Mouse (Mus musculus) frontal cortex, adult (tissue): Measurements from ENCODE around the gene Mllt3.

ENCODE experiments used
- ATAC-seq: cut with Nextera tagmentation; 2 replicates; pipeline ENCODE4 v1.9.2; 2017; ENCODE audit warnings: mild to moderate bottlenecking, moderate library complexity, mixed read lengths; ENCODE audit not compliant: low TSS enrichment

Mllt3 gene

GRCm38 (mm10) chr4:87881583-87881982 lies 151.6 kb downstream of the Mllt3 start:
- no peak for ATAC-seq

GRCm38 (mm10) chr4:87880297-87880696 lies 152.9 kb downstream of the Mllt3 start:
- ATAC-seq, result no peak

GRCm38 (mm10) chr4:87878701-87879100 lies 154.5 kb downstream of the Mllt3 start:
- peak; percentile 69 for ATAC-seq

- no peak for ATAC-seq
Observed at GRCm38 (mm10) chr4:87870563-87870962, 162.6 kb downstream of the Mllt3 start.

GRCm38 (mm10) chr4:87866564-87866963 lies 166.6 kb downstream of the Mllt3 start:
- peak; percentile 76 for ATAC-seq

GRCm38 (mm10) chr4:87865848-87866247 lies 167.3 kb downstream of the Mllt3 start:
- peak; percentile 56 for ATAC-seq

GRCm38 (mm10) chr4:87865041-87865440 lies 168.1 kb downstream of the Mllt3 start:
- no peak for ATAC-seq

GRCm38 (mm10) chr4:87863212-87863611 lies 170.0 kb downstream of the Mllt3 start:
- ATAC-seq, result no peak

GRCm38 (mm10) chr4:87860723-87861122 lies 172.4 kb downstream of the Mllt3 start:
- no peak for ATAC-seq

- ATAC-seq, result no peak
Observed at GRCm38 (mm10) chr4:87859148-87859547, 174.0 kb downstream of the Mllt3 start.

GRCm38 (mm10) chr4:87857982-87858381 lies 175.2 kb downstream of the Mllt3 start:
- no peak for ATAC-seq

- ATAC-seq, result no peak
Observed at GRCm38 (mm10) chr4:87852461-87852860, 180.7 kb downstream of the Mllt3 start.

GRCm38 (mm10) chr4:87850051-87850450 lies 183.1 kb downstream of the Mllt3 start:
- ATAC-seq, result no peak

- no peak for ATAC-seq
Observed at GRCm38 (mm10) chr4:87844668-87845210, 188.4 kb downstream of the Mllt3 start.

- no peak for ATAC-seq
Observed at GRCm38 (mm10) chr4:87840210-87840910, 192.8 kb downstream of the Mllt3 start.

- ATAC-seq, result no peak
Observed at GRCm38 (mm10) chr4:87838716-87839115, 194.4 kb downstream of the Mllt3 start.

GRCm38 (mm10) chr4:87837471-87838361 lies 195.4 kb downstream of the Mllt3 start:
- no peak for ATAC-seq

- ATAC-seq, result no peak
Observed at GRCm38 (mm10) chr4:87836257-87836656, 196.9 kb downstream of the Mllt3 start.

GRCm38 (mm10) chr4:87835191-87835590 lies 198.0 kb downstream of the Mllt3 start:
- ATAC-seq, result no peak

- ATAC-seq, result no peak
Observed at GRCm38 (mm10) chr4:87834310-87834709, 198.9 kb downstream of the Mllt3 start.

GRCm38 (mm10) chr4:87830794-87831306 lies 202.3 kb downstream of the Mllt3 start:
- peak; percentile 84 for ATAC-seq

- no peak for ATAC-seq
Observed at GRCm38 (mm10) chr4:87829426-87830063, 203.6 kb downstream of the Mllt3 start.
